Mouse (Mus musculus) kidney, embryonic 16.5 days (tissue): Measurements from ENCODE around the gene Csnk2a1. TPM values are rescaled to one million over a fixed set of nuclear protein-coding genes. Genes with fewer than 3 reads are reported as not detected.
"Not testable (repeated sequence)": the region's sequence is repeated elsewhere in the genome, so short reads cannot be mapped to it uniquely, and the experiment has no call there.

Source experiments
- ATAC-seq: fragments of 200-750 bp; cut with Nextera tagmentation; 2 replicates; pipeline ENCODE4 v1.8.0; 2017; ENCODE audit warnings: moderate TSS enrichment; ENCODE audit not compliant: low FRiP score, low TSS enrichment
- H3K27ac ChIP-seq: fragments of 300-500 bp; sonication (generic); 2 replicates; pipeline ENCODE4 v1.5.1; 2014; ENCODE audit warnings: low read length
- H3K27me3 ChIP-seq: fragments of 300-500 bp; sonication (generic); 2 replicates; pipeline ENCODE4 v1.6.1; 2014; ENCODE audit warnings: low read length, control low read depth, mixed read lengths; ENCODE audit not compliant: insufficient read depth
- H3K36me3 ChIP-seq: fragments of 300-500 bp; sonication (generic); 2 replicates; pipeline ENCODE4 v1.6.1; 2014; ENCODE audit warnings: low read length, control low read depth, mixed read lengths; ENCODE audit not compliant: insufficient read depth
- H3K4me1 ChIP-seq: fragments of 300-500 bp; sonication (generic); 2 replicates; pipeline ENCODE4 v1.6.1; 2014; ENCODE audit warnings: low read length, control low read depth, mixed read lengths; ENCODE audit not compliant: insufficient read depth
- H3K4me2 ChIP-seq: fragments of 300-500 bp; sonication (generic); replicated peaks from 2 replicates; pipeline ENCODE4 v1.6.1; 2014; ENCODE audit warnings: low read depth, low read length
- H3K4me3 ChIP-seq: fragments of 300-500 bp; sonication (generic); 2 replicates; pipeline ENCODE4 v1.5.1; 2014; ENCODE audit warnings: mild to moderate bottlenecking, low read length
- H3K9ac ChIP-seq: fragments of 300-500 bp; sonication (generic); replicated peaks from 2 replicates; pipeline ENCODE4 v1.6.1; 2014; ENCODE audit warnings: low read length
- H3K9me3 ChIP-seq: fragments of 300-500 bp; sonication (generic); 2 replicates; pipeline ENCODE4 v1.6.1; 2016; ENCODE audit warnings: low read length, control low read depth
- WGBS: fragments of 180-500 bp; shearing (Covaris S2); extraction: QIAGEN DNeasy Blood & Tissue Kit; methylation state at CpG from one replicate; pipeline ENCODE4 v1.1.7; 2014; 5-methylcytosine and 5-hydroxymethylcytosine counted together
- polyA plus RNA-seq: library from polyadenylated mRNA; unstranded; fragments of >200 nt; fragmentation: Nextera tagmentation; extraction: Ambion mirVana; gene quantifications from 2 replicates; pipeline ENCODE4 v1.2.1, GENCODE M21; 2015

Csnk2a1 gene
- polyA plus RNA-seq, 1 experiment from 2014 or later: 95.1 TPM

DNA sequence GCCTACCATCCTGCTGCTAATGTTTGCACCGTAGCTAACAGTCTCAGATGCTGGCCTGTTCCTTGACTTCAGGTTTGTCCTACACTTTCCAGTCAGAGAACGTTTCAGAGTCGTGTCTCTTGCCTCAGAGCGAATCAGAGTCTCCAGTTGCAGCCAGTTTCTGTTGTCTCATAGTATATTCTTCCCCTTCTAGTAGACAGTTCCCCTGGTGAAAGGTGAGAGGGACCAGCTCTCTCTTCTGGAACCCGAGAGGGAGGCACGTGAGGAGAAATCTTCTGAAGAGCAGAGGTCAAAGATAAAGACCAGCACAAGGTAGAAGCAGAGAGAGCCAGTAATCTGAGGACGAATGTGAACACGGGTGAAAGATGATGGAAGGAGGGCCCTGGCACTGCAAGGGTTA lies 61.4 kb downstream of the Csnk2a1 start:
- no peak overlapping the region for H3K9ac ChIP-seq
- no peaks in the 10 kb centered on the region for H3K27me3 ChIP-seq
- 81% methylated on average over 8 of the region's 8 CpGs for WGBS
- H3K4me1 ChIP-seq: 0 out of 2 replicates have a peak, but pooled peaks cover under 1% of the 10 kb centered on the region
- no peak for ATAC-seq
- H3K36me3 ChIP-seq: peaks cover 21% of the 10 kb centered on the region; the same call in 1 of the 2 replicates
- H3K9me3 ChIP-seq: no peaks in the 10 kb centered on the region
- no peak overlapping the region for H3K27ac ChIP-seq
- H3K4me2 ChIP-seq: no peak overlapping the region
- H3K4me3 ChIP-seq: no peak overlapping the region

DNA sequence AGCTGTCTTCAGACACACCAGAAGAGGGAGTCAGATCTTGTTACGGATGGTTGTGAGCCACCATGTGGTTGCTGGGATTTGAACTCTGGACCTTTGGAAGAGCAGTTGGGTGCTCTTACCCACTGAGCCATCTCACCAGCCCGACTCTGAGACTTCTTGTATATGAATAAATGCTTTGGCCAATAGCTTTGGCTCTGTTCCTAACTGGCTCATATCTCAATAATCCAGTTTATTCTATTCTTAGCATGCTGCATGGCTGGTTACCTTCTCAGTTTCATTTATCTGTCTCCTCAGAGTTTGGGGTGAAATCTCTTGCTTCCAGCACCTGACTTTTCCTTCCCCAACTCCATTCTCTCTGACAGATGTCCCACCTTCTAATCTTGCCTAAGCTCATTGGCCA lies 63.0 kb downstream of the Csnk2a1 start:
- not testable (repeated sequence) for ATAC-seq, H3K4me2 ChIP-seq, H3K9me3 ChIP-seq, H3K9ac ChIP-seq, H3K4me1 ChIP-seq, H3K4me3 ChIP-seq, H3K27ac ChIP-seq, H3K27me3 ChIP-seq
- WGBS: 77% methylated on average over 1 of the region's 2 CpGs
- peaks cover 14% of the 10 kb centered on the region; the same call in 1 of the 2 replicates for H3K36me3 ChIP-seq

DNA sequence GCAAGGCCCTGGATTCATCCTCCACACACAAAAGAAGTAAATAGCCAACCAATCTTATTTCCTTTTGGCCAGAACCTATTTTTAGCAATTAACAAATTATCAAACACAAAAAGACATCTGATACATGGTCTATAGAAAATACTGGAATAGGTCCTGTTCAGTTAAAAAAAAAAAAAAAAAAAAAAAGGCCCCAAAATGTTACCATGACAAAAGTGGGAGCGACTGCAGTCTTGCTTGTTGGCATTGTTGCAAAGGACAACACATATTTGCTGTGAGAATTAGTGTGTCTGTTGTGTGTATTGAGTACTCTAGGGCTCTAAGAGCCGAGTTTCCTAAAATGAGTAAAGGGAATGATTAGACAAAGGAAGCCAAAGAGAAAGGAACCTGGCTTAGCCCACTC lies 65.8 kb downstream of the Csnk2a1 start:
- Histone ChIP-seq H3K27me3 (no peaks in the 10 kb centered on the region), H3K9me3 (no peaks in the 10 kb centered on the region), H3K4me1 (peaks cover 18% of the 10 kb centered on the region), H3K27ac (no peak overlapping the region), H3K4me2 (no peak overlapping the region), H3K4me3 (no peak overlapping the region), H3K9ac (no peak overlapping the region), H3K36me3 (0 out of 2 replicates have a peak, but pooled peaks cover 4% of the 10 kb centered on the region)
- no peak for ATAC-seq
- WGBS: 60% methylated on average over 2 of the region's 2 CpGs

DNA sequence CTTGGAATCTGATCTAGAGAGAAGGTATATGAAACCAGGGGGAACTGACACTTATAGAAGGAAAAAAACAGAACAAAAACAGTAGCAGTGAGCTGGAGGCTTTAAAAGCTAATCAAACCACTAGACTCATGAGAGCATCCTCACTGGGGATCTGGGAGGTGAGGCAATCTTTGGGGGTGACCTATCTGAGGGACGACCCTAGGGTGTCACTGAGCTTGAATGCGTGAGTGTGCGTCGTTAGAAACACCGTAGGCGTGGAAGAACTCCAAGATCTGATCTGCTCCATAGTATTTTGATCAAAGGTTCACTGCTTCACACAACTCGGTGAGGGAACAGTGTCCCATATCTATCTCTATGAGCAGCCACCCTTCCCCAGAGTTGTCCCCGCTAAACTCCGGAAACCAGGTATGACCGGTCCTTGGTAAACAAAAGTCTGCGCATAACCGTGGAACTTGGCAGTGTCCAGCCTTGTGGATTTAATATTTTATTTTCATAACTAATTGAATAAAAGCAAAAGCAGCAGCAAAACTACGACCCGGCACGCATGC lies 66.6 kb downstream of the Csnk2a1 start:
- Histone ChIP-seq H3K4me2 (peak overlapping the region; percentile 79), H3K9ac (peak overlapping the region; percentile 95), H3K4me1 (peaks cover 18% of the 10 kb centered on the region), H3K27ac (no peak overlapping the region), H3K27me3 (no peaks in the 10 kb centered on the region), H3K9me3 (no peaks in the 10 kb centered on the region), H3K4me3 (peak overlapping the region; percentile 90), H3K36me3 (0 out of 2 replicates have a peak, but pooled peaks cover under 1% of the 10 kb centered on the region)
- WGBS: under 1% methylated on average over 15 of the region's 15 CpGs
- ATAC-seq: peak; percentile 71

DNA sequence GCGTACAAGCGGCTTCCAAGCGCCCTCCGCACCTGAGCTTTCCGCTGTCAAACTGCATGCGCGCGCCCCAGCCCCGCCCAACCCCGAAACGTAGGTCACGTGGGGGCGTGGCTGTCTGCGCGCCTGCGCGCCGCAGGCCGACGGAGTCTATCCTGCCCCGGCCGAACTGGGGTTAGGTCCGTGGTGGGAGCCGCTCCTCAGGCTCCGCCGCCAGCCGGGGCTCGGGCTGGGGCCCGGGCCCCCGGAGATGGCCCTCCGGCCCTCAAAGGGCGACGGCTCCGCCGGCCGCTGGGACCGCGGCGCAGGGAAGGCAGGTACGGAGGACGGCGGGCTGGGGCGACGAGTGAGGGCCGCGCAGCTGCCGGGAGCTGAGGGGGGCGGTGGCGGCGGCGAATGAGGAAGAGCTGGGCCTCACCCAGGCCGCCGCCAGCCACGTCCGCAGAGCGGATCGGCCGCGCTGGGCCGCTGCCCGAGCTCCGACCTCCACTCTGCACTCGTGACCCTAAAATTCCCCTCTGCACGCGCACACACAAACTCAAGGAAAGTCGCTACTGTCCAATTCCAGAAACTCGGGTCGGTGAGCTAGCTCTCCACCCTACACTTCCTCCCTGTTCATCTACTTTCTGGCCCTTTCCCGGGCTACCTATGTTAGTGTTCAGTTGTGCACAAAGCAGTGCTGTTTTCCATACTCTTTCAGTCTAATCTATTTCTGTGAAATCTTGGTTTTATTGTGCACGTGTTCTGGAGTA lies 67.3 kb downstream of the Csnk2a1 start, which contains the start of gene Tbc1d20:
TSS of gene Tbc1d20 (plus strand) at position 102 of the 749 bp plus-strand sequence.
- under 1% methylated on average over 61 of the region's 70 CpGs for WGBS
- no peaks in the 10 kb centered on the region for H3K27me3 ChIP-seq
- H3K4me2 ChIP-seq: peak within 1 kb of the TSS; percentile 79
- no peaks in the 10 kb centered on the region for H3K9me3 ChIP-seq
- peak; percentile 97 for ATAC-seq
- H3K9ac ChIP-seq: peak within 1 kb of the TSS; percentile 95
- no peaks in the 10 kb centered on the region for H3K36me3 ChIP-seq
- H3K4me1 ChIP-seq: peaks cover 18% of the 10 kb centered on the region
- H3K27ac ChIP-seq: peak within 1 kb of the TSS; percentile 86
- H3K4me3 ChIP-seq: peak within 1 kb of the TSS; percentile 90

DNA sequence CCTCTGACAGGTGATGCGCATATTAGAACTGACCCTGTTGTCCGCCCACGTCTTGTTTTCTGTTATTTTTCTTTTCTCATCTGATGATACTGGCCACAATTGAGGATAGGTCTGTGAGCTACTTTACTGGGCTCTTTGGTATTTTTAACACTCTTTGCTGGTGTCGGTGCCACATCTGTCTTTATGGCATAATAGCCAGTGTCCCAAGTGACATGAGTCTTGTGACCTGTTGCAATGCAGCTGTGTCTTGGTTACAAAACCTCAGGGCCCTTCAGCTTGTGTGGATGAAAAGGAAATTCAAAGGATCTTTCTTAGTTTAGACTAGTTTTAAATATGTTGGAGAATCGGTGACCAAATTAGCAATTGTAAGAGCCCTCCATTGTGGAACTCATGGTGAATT lies 67.9 kb downstream of the Csnk2a1 start:
- Histone ChIP-seq H3K27ac (peak overlapping the region; percentile 86; the same call in 1 of the 2 replicates), H3K9ac (peak overlapping the region; percentile 95), H3K4me1 (peaks cover 18% of the 10 kb centered on the region), H3K9me3 (no peaks in the 10 kb centered on the region), H3K27me3 (no peaks in the 10 kb centered on the region), H3K4me2 (peak overlapping the region; percentile 79), H3K36me3 (no peaks in the 10 kb centered on the region), H3K4me3 (peak overlapping the region; percentile 90)
- ATAC-seq: no peak
- WGBS: 37% methylated on average over 5 of the region's 5 CpGs

DNA sequence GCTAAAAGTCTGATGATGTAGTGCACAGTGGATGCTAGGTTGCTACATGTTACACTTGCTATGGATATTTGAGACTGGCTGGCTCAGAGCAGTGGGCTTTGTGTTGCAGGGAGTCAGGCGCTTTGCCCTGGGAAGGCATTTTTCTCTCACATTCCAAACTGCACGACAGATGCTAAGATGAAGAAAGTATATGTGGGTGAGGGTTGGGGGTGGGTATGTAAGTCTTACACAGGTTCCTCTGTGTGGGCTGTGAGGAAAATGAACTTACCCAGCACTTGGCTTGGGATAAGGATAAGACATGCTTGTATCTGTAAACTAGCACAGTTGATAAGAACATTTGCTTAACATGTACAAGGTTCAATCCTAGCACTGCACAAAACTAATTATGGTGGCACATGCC lies 76.2 kb downstream of the Csnk2a1 start:
- Histone ChIP-seq H3K27ac (no peak overlapping the region), H3K9ac (no peak overlapping the region), H3K4me1 (no peaks in the 10 kb centered on the region), H3K36me3 (peaks cover 51% of the 10 kb centered on the region), H3K4me3 (no peak overlapping the region), H3K4me2 (no peak overlapping the region), H3K9me3 (no peaks in the 10 kb centered on the region), H3K27me3 (no peaks in the 10 kb centered on the region)
- WGBS: 89% methylated on average over 2 of the region's 2 CpGs
- no peak for ATAC-seq

DNA sequence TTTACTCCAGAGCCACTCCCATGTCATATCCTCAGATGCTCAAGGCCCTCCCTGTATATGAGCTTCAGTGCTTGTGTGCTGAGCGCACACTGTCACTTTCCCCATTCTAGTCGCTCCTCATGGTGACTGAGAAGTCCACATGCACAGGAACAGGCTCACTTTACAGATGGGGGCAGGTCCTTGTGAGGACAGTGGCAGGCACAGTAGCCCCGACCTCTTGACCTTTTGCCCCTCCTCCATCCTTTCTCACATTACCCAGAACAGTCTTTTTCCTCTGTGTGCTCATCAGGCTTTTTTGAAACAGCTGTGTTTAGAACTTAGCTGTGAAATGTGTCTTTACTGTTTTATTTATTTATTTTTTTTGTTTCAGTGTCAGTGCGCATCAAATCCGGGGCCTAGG lies 77.1 kb downstream of the Csnk2a1 start:
- H3K36me3 ChIP-seq: peaks cover 60% of the 10 kb centered on the region
- no peak overlapping the region for H3K4me2 ChIP-seq
- no peaks in the 10 kb centered on the region for H3K27me3 ChIP-seq
- 52% methylated on average over 5 of the region's 5 CpGs for WGBS
- H3K4me1 ChIP-seq: no peaks in the 10 kb centered on the region
- no peaks in the 10 kb centered on the region for H3K9me3 ChIP-seq
- ATAC-seq: no peak
- H3K4me3 ChIP-seq: no peak overlapping the region
- H3K27ac ChIP-seq: no peak overlapping the region
- H3K9ac ChIP-seq: no peak overlapping the region

DNA sequence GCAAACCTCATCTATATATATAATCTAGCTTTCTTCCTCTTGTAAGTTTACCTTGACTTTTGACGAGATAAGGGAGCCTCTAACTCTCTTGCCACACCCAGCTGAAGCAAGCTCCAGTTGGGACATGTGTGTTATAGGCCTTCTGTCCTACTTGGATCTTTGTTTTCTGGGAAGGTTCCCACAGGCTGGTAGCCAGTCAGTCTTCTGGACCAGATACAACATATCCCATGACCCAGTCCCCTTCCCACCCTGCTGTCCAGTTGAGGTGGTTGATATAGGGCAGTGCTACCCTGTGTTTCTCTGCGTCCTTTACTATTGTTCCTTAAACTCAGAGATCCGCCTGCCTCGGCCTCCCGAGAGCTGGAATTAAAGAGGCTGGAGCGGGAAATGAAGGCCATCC lies 78.8 kb downstream of the Csnk2a1 start:
- Histone ChIP-seq H3K4me1 (no peaks in the 10 kb centered on the region), H3K36me3 (peaks cover 77% of the 10 kb centered on the region), H3K27ac (no peak overlapping the region), H3K9ac (no peak overlapping the region), H3K27me3 (no peaks in the 10 kb centered on the region), H3K4me2 (no peak overlapping the region), H3K9me3 (no peaks in the 10 kb centered on the region), H3K4me3 (no peak overlapping the region)
- WGBS: 93% methylated on average over 6 of the region's 6 CpGs
- no peak for ATAC-seq

DNA sequence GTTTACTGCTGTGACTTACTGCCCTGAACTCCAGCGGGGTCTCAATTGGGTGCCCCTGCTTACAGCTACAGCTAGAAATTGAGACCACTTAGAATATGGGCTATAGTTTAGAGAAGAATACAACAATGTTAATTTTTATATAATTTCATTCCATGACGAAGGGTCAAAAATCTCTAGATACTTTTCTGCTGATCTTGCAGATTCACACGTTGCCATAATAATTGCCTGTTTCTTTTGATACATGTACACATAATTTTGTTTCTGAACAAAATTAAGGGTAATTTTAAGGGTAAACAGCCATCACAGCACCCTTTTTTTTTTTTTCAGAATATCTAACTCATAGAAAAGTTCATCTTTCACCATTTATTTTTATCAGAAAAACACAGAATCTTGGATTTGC lies 80.5 kb downstream of the Csnk2a1 start:
- Histone ChIP-seq H3K4me3 (no peak overlapping the region), H3K27me3 (no peaks in the 10 kb centered on the region), H3K27ac (no peak overlapping the region), H3K36me3 (peaks cover 90% of the 10 kb centered on the region), H3K9me3 (no peaks in the 10 kb centered on the region), H3K4me2 (no peak overlapping the region), H3K9ac (no peak overlapping the region), H3K4me1 (no peaks in the 10 kb centered on the region)
- WGBS: 90% methylated on average over 3 of the region's 3 CpGs
- ATAC-seq: no peak
